Mouse (Mus musculus): Measurements from ENCODE around the gene Mapk9. TPM values are rescaled to one million over a fixed set of nuclear protein-coding genes. Genes with fewer than 3 reads are reported as not detected.

Gene Mapk9
- polyA plus RNA-seq, 1 experiment from 2014 or later: 16.7 TPM

- no peak for ATAC-seq (ENCODE audit: insufficient read depth)
- H3K36me3 ChIP-seq (replicated peaks): no peaks in the 10 kb centered on the region
- no peaks in the 10 kb centered on the region for H3K4me1 ChIP-seq (replicated peaks)
- peaks cover 28% of the 10 kb centered on the region for H3K27me3 ChIP-seq
- no peaks in the 10 kb centered on the region for H3K9me3 ChIP-seq (replicated peaks)
- H3K27ac ChIP-seq (replicated peaks): no peak overlapping the region
- 58% methylated on average over 6 of the region's 6 CpGs for WGBS (ENCODE audit: insufficient replicate concordance)
- H3K4me2 ChIP-seq: no peak overlapping the region
- H3K9ac ChIP-seq: no peak overlapping the region
- no peak overlapping the region for H3K4me3 ChIP-seq (replicated peaks)
Observed at GRCm38 (mm10) chr11:49927670-49928069, 81.1 kb downstream of the Mapk9 start.

GRCm38 (mm10) chr11:49931037-49931625, 84.6 kb downstream of the Mapk9 start:
- no peaks in the 10 kb centered on the region for H3K9me3 ChIP-seq (replicated peaks)
- no peak overlapping the region for H3K27ac ChIP-seq (replicated peaks)
- no peak for ATAC-seq (ENCODE audit: insufficient read depth)

GRCm38 (mm10) chr11:49931853-49932252, 85.3 kb downstream of the Mapk9 start:
- Histone ChIP-seq H3K4me1 (replicated peaks) (no peaks in the 10 kb centered on the region), H3K27ac (replicated peaks) (no peak overlapping the region), H3K4me3 (replicated peaks) (no peak overlapping the region), H3K27me3 (peaks cover 21% of the 10 kb centered on the region), H3K4me2 (no peak overlapping the region), H3K36me3 (replicated peaks) (no peaks in the 10 kb centered on the region), H3K9me3 (replicated peaks) (no peaks in the 10 kb centered on the region), H3K9ac (no peak overlapping the region)
- 6% methylated on average over 7 of the region's 7 CpGs for WGBS (ENCODE audit: insufficient replicate concordance)
- no peak for ATAC-seq (ENCODE audit: insufficient read depth)

More at GRCm38 (mm10) chr11:49931037-49931625, 84.6 kb downstream of the Mapk9 start:
- no peaks in the 10 kb centered on the region for H3K36me3 ChIP-seq (replicated peaks)
- H3K27me3 ChIP-seq: peaks cover 21% of the 10 kb centered on the region
- 36% methylated on average over 5 of the region's 5 CpGs for WGBS (ENCODE audit: insufficient replicate concordance)
- H3K9ac ChIP-seq: no peak overlapping the region
- no peak overlapping the region for H3K4me2 ChIP-seq
- no peak overlapping the region for H3K4me3 ChIP-seq (replicated peaks)
- no peaks in the 10 kb centered on the region for H3K4me1 ChIP-seq (replicated peaks)

DNA sequence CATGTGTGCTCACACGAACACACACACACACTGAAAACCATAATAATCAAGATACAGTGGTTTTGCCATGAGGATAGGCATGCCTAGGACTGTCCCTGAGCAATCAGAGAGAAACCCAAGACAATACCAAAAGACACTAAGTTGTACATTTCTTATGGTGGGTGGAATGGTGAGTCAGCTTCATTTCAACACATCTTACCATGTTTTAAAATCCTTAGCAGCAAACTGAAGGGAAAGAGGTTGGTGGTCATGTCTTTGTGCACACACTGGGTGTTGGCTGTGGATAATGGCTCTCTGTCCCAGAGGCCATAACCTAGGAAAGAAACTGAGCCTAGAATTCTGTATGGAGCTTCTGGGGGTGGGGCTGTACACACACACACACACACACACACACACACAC, 87.3 kb downstream of the Mapk9 start:
- WGBS (ENCODE audit: insufficient replicate concordance): 50% methylated on average over 1 of the region's 1 CpGs
- H3K4me3 ChIP-seq (replicated peaks): no peak overlapping the region
- H3K4me1 ChIP-seq (replicated peaks): no peaks in the 10 kb centered on the region
- no peak overlapping the region for H3K27ac ChIP-seq (replicated peaks)
- H3K9me3 ChIP-seq (replicated peaks): no peaks in the 10 kb centered on the region
- 0 out of 2 replicates have a peak, but pooled peaks cover 3% of the 10 kb centered on the region for H3K27me3 ChIP-seq
- H3K4me2 ChIP-seq: no peak overlapping the region
- no peaks in the 10 kb centered on the region for H3K36me3 ChIP-seq (replicated peaks)
- no peak overlapping the region for H3K9ac ChIP-seq
- ATAC-seq (ENCODE audit: insufficient read depth): no peak

DNA sequence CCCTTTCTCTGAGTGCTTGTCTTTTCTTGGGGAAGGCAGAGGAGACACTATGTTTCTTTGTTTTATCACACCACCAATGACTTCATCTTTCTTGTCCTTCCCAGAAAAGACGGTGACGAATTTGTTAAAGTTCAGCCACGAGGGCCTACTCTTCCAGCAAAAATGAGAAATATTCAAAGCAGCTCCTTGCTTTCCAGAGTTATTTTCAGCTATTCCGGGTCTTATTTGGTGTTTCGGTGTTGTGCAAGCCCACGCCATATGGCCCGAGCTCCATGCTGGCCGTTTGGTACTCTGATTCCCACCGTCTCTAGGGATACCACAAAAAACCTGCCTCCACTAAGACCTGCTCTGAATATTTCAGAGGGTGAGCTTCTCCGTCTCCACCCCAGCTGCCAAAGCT, 87.8 kb downstream of the Mapk9 start:
- H3K9me3 ChIP-seq (replicated peaks): no peaks in the 10 kb centered on the region
- H3K9ac ChIP-seq: no peak overlapping the region
- no peak overlapping the region for H3K4me3 ChIP-seq (replicated peaks)
- no peaks in the 10 kb centered on the region for H3K4me1 ChIP-seq (replicated peaks)
- 0 out of 2 replicates have a peak, but pooled peaks cover 3% of the 10 kb centered on the region for H3K27me3 ChIP-seq
- ATAC-seq (ENCODE audit: insufficient read depth): no peak
- no peaks in the 10 kb centered on the region for H3K36me3 ChIP-seq (replicated peaks)
- H3K4me2 ChIP-seq: no peak overlapping the region
- no peak overlapping the region for H3K27ac ChIP-seq (replicated peaks)
- 66% methylated on average over 10 of the region's 10 CpGs for WGBS (ENCODE audit: insufficient replicate concordance)

Small RNA genes lying within 50 kb of the gene (microRNA-seq; reads per million reads assigned to microRNA genes)
- gene Gm23492: not detected

Other genes with a start within 250 kb of the Mapk9 start
- gene Flt4, start 237.5 kb upstream of the Mapk9 start, polyA plus RNA-seq (2015; fragmentation: Nextera tagmentation; extraction: Ambion mirVana): 2.9 and 3.8 TPM in 2 replicates
- gene Scgb3a1, start 183.1 kb upstream of the Mapk9 start, polyA plus RNA-seq (2015; fragmentation: Nextera tagmentation; extraction: Ambion mirVana): 0.20 TPM in 1 of 2 replicates, not detected in the other
- gene Cnot6, start 134.0 kb upstream of the Mapk9 start, polyA plus RNA-seq (2015; fragmentation: Nextera tagmentation; extraction: Ambion mirVana): 18.7 and 18.8 TPM in 2 replicates
- gene Gfpt2, start 52.6 kb upstream of the Mapk9 start, polyA plus RNA-seq (2015; fragmentation: Nextera tagmentation; extraction: Ambion mirVana): 0.73 and 0.74 TPM in 2 replicates
- 0.05 TPM in 1 of 2 replicates, not detected in the other for gene Rasgef1c, start 55.1 kb downstream of the Mapk9 start, polyA plus RNA-seq (2015; fragmentation: Nextera tagmentation; extraction: Ambion mirVana)
- gene Rnf130, start 178.6 kb downstream of the Mapk9 start, polyA plus RNA-seq (2015; fragmentation: Nextera tagmentation; extraction: Ambion mirVana): 36.6 and 37.7 TPM in 2 replicates